Mouse (Mus musculus): ENCODE data around the gene 4921517D22Rik. TPM values are rescaled to one million over a fixed set of nuclear protein-coding genes. Genes with fewer than 3 reads are reported as not detected.

The 4921517D22Rik gene
- polyA plus RNA-seq, 1 experiment from 2014 or later = not detected

GRCm38 (mm10) chr13:59639368-59640177 is 54.3 kb downstream of the 4921517D22Rik start:
- H3K27ac ChIP-seq (replicated peaks) = no peak overlapping the region
- no peak overlapping the region for H3K4me3 ChIP-seq
- H3K9me3 ChIP-seq = no peaks in the 10 kb centered on the region
- H3K4me2 ChIP-seq (replicated peaks) = no peak overlapping the region
- no peaks in the 10 kb centered on the region for H3K27me3 ChIP-seq
- H3K9ac ChIP-seq (replicated peaks) = no peak overlapping the region
- ATAC-seq (ENCODE audit: low FRiP score, low read depth) = no peak
- 89% methylated on average over 16 of the region's 16 CpGs for WGBS
- peaks cover 83% of the 10 kb centered on the region for H3K36me3 ChIP-seq
- H3K4me1 ChIP-seq = no peaks in the 10 kb centered on the region

- H3K4me2 ChIP-seq (replicated peaks) = no peak overlapping the region
- H3K9ac ChIP-seq (replicated peaks) = no peak overlapping the region
- 93% methylated on average over 7 of the region's 7 CpGs for WGBS
- H3K4me3 ChIP-seq = no peak overlapping the region
- no peaks in the 10 kb centered on the region for H3K9me3 ChIP-seq
- peaks cover 94% of the 10 kb centered on the region for H3K36me3 ChIP-seq
- H3K27me3 ChIP-seq = no peaks in the 10 kb centered on the region
- H3K27ac ChIP-seq (replicated peaks) = no peak overlapping the region
- H3K4me1 ChIP-seq = no peaks in the 10 kb centered on the region
- no peak for ATAC-seq (ENCODE audit: low FRiP score, low read depth)
Measured at GRCm38 (mm10) chr13:59637800-59638199, 56.1 kb downstream of the 4921517D22Rik start.

Other genes starting within 250 kb of the 4921517D22Rik start
- gene Agtpbp1, start 108.9 kb downstream of the 4921517D22Rik start, polyA plus RNA-seq (2016; fragmentation: Nextera tagmentation; extraction: Ambion mirVana) = 29.5 and 30.4 TPM in 2 replicates
- 128 and 136 TPM in 2 replicates for gene Naa35, start 108.8 kb downstream of the 4921517D22Rik start, polyA plus RNA-seq (2016; fragmentation: Nextera tagmentation; extraction: Ambion mirVana)
- 122 and 134 TPM in 2 replicates for gene Golm1, start 18.3 kb downstream of the 4921517D22Rik start, polyA plus RNA-seq (2016; fragmentation: Nextera tagmentation; extraction: Ambion mirVana)
- 0.05 TPM in 2 replicates for gene Spata31d1a, start 16.2 kb upstream of the 4921517D22Rik start, polyA plus RNA-seq (2016; fragmentation: Nextera tagmentation; extraction: Ambion mirVana)
- 0.07 TPM in 1 of 2 replicates, not detected in the other for gene Spata31d1b, start 18.2 kb upstream of the 4921517D22Rik start, polyA plus RNA-seq (2016; fragmentation: Nextera tagmentation; extraction: Ambion mirVana)
- gene Spata31d1d, start 37.6 kb upstream of the 4921517D22Rik start, polyA plus RNA-seq (2016; fragmentation: Nextera tagmentation; extraction: Ambion mirVana) = not detected in 2 replicates
- 0.20 TPM in 1 of 2 replicates, not detected in the other for gene 1700014D04Rik, start 52.6 kb upstream of the 4921517D22Rik start, polyA plus RNA-seq (2016; fragmentation: Nextera tagmentation; extraction: Ambion mirVana)
- 118 and 131 TPM in 2 replicates for gene Isca1, start 75.7 kb upstream of the 4921517D22Rik start, polyA plus RNA-seq (2016; fragmentation: Nextera tagmentation; extraction: Ambion mirVana)
- gene Gm49354, start 88.1 kb upstream of the 4921517D22Rik start, polyA plus RNA-seq (2016; fragmentation: Nextera tagmentation; extraction: Ambion mirVana) = not detected in 2 replicates
- gene Tut7, start 129.0 kb upstream of the 4921517D22Rik start, polyA plus RNA-seq (2016; fragmentation: Nextera tagmentation; extraction: Ambion mirVana) = 62.8 and 66.7 TPM in 2 replicates

Data from midbrain, embryonic 12.5 days (tissue).